Mouse (Mus musculus): ENCODE results near the gene Snd1.

GRCm38 (mm10) chr6:28902573-28902972 is 427.6 kb downstream of the Snd1 start:
- no peak for TF ChIP-seq CTCF (conservative IDR thresholded peaks at IDR 0.05; ENCODE audit: low read length)
- no peak for TF ChIP-seq POU5F1 (IDR thresholded peaks at IDR 0.05; ENCODE audit: borderline replicate concordance, low read length)

Data from E14TG2a.4 (cell line).